Mouse (Mus musculus): ENCODE results near the gene Apoa2.

The Apoa2 gene

DNA sequence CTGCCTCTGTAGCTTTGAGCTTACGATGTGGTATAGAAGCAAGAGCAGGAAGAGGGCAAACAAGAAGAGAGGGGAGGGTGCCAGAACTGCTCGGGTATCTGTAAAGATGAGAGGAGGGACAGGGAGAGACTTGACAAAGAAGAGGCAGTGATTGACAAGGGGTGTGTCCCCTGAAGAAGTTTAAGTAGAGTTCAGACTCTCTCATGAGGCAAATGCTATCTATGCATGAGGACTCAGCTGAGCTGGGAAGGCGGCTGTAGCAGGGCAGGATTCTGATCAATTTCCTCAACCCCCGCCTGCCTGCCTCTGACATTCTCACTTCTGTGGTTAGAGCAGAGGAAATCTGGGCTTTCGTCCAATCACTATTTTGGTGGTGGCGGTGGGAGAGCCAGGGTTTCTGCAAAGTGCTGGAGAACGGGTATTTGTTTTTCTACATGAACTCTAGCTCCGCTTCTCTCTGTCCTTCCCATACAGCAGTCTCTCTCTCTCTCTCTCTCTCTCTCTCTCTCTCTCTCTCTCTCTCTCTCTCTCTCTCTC, 37.8 kb downstream of the Apoa2 start:
- DNase-seq, result peak; percentile 90

DNA sequence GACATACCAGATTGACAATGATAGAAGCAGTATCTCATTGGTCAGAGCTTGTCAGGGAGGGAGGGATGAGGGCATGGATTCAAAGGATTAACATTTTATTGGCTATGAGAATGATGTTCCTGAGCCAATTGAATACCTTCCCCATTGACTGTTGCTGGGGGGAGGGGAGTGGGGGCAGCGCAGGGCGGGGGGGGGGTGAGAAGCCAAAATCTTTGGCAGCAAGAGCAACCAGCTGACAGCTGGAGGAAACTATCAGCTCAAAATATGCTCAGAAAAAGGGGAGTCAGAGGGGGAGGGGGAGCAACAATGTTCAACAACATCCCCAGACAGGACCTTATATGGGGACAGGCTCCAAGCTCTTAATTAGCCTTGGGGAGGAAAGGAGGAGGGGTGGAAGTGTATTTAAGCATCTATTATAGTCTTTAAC, 38.3 kb downstream of the Apoa2 start:
- no peak for DNase-seq

DNA sequence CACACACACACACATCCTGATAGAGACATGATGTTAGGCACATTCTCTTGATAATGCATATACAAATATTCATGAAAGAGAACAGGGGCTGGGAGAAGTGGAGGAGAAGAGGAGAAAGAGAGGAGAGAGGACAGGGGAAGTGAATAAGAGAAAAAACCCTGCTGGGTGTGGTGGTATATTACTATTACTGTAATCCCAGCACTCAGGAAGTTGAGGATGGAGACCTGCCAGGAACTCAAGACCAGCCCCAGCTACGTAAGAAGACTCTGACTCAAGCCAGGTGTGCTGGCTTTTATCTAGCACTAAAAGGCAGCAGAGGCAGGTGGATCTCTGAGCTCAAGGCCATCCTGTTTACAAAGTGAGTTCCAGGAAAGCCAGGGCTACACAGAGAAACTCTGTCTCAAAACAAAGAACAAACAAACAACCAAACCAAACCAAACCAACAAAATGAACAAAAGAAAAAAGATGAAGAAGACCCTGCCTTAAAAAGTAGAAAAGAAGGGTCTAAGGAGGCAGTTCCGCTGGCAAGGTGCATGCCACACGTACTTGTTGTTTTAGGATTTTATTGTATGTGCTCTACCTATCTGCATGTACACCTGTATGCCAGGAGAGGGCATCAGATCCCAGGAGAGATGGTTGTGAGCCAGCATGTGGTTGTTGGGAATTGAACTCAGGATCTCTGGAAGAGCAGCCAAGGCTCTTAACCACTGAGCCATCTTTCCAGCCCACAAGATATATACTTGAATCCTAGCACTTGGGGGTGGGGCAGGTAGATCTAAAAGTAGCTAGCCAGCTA, 39.0 kb downstream of the Apoa2 start:
- DNase-seq, result no peak

DNA sequence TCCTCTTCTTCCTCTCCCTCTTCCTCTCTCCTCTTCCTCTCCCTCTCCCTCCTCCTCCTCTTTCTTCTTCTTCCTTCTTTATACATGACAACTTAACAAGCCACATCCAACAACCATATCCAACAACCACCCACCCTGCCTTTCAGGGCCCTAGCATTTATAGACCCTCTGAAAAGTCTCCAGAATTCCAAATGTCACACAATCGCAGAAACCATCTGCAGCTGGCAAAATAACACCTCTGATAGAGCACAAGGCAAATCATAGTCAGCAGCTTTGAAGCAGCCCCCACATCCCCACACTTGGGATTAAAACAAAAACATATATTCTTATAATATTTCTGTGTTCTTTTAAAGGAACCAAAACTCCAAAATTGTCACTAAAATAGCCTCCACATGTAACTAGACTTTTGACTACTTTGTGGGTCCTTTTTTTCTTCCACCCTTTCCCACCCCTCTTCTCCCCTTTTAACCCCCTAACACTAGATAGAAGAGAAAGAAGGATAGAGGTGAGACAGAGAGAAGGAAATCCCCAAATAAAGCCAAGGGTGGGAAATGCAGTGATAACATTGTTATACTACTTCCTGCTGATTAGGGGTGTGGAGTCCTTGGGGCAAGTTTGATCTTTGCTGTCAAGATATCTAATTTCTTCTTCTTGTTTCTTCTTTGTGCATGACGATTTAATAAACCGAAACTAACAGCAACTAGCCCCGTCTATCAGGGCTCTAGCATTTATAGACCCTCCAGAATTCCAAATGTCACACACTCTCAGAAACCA, 41.3 kb downstream of the Apoa2 start:
- no peak for DNase-seq

DNA sequence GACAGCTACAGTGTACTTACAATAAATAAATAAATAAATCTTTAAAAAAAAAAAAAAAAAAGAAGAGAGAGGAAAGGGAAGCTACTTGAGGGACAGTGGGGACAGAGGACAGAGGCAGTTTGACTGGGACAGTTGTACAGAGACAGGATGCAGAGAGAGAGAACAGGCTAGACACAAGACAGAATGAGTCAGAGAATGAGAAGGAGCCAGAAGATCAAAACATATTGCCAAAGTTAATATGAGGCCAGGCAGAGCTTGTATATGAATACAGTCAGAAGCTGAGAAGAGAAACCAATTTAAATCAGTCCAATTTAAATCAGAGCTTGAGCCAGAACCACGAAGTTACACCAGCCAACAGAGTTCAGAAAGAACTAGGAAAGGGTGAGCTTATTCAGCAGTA, 43.5 kb downstream of the Apoa2 start:
- DNase-seq, result no peak

DNA sequence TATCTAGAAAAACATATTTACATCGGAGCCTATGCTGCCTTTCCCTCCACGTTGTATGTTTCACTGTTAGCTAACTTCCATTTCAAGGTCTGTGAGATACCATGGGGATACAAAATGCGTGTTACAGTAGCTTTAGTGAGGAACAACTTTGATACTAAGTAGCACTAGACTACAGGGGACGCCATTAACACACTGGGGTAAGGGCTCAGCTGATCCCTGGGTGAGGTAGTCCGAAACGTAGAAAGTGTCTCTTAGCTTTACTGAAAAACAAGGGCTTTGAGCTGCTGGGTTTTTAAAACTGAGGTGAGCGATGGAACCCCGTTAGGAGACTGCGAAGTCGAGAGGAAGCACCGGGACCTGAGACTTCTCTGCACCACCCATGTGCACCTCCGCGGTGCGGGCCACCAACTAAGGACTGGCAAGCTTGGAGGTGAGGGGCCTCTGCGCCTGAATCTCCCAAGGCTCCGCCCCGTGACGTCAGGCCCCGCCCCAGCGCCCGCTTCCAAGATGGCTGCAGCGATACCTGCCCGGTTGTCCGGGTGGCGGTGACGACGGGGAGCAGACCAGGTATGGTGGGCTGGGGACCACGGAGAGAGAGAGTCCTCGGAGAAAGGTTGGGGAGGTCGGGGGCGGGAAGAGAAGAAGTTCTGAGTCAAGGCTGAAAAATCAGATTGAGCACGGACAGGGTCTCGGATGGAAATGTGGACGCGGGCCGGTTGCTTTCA, 45.2 kb downstream of the Apoa2 start, which contains the start of gene B4galt3:
TSS of gene B4galt3 (plus strand) at position 481 of the 725 bp plus-strand sequence.
- peak; percentile 95 for DNase-seq

DNA sequence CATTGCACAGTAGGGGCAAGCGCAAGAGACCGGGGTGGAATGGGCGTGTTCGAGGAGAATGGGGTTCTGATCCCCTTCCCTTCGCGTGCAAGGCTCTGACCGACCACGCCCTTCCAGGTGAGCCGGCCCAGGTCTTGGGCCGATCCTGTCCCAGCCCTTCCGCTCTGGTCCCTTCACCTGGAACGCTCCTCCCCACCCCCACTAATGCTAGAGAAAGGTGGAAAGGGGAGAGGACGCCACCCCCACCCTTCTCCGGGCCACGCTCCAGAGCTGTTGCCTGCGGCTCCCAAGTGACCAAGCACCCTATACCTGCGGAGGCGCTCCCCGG, 45.7 kb downstream of the Apoa2 start:
- no peak for DNase-seq

DNA sequence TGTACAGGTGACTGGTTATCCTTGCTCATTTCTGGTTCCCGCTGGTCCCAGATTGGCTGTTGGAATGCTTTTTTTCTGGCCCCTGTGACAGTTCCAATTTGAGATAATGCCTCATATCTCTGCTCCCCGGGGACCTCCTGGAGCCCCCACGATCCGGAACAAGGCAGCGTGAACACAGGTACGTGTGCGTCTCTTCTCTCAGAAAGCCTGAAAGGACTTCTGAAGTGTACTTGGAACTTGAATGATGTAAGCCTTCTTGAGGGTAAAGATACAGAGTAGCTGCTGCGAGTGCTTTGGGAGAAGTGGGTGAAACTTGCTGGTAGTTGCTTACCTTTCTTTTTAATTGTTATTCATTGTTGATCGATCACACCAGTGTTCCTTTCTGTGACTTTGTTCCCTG, 46.3 kb downstream of the Apoa2 start:
- no peak for DNase-seq

DNA sequence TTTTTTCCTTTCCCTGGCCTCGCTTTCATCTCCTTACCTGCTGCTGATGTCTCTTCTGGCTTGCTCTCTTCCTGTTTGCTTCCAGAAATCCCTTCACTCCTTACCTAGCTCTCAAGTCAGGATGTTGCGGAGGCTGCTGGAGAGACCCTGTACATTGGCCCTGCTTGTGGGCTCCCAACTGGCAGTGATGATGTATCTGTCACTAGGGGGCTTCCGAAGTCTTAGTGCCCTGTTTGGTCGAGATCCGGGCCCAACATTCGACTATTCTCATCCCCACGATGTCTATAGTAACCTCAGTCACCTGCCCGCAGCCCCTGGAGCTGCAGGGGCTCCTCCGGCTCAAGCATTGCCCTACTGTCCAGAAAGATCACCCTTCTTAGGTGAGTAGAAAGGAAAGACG, 46.8 kb downstream of the Apoa2 start:
- no peak for DNase-seq

DNA sequence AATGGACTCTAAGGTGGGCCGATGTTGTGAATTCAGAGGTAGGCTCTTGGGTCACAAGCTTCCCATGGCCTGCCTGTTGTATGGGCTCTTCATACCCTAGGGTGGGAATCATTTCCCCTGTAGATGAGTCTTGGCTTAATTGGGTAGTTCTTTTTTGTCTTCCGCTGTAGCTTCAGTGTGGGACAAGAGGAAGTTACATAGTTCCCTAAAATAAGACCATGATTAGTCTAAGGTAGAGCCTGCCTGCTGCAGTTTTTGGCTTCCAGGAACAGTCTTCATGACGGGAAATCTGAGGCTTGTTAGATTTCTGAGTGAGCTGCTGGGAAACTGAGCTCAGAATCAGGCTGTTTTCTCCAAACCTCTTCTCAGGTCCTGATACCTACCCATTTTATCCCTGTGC, 47.2 kb downstream of the Apoa2 start:
- DNase-seq, result no peak

DNA sequence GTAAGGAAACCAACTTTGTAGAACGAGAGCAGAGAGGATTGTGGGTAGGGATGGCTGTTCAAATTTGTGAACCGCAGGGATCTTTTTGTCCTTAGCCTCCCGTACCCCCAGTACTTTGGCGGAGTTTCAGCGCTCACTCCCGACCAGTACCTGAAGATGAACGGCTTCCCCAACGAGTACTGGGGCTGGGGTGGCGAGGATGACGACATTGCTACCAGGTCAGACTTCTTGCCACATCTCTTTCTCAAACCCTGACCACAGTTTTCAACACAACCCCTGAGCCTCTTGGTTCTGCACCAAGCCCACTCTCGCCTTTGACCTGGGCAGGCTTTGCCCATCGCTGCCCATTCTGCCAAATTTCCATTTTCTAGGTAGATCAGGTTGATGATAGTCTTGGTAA, 49.3 kb downstream of the Apoa2 start:
- DNase-seq, result no peak

DNA sequence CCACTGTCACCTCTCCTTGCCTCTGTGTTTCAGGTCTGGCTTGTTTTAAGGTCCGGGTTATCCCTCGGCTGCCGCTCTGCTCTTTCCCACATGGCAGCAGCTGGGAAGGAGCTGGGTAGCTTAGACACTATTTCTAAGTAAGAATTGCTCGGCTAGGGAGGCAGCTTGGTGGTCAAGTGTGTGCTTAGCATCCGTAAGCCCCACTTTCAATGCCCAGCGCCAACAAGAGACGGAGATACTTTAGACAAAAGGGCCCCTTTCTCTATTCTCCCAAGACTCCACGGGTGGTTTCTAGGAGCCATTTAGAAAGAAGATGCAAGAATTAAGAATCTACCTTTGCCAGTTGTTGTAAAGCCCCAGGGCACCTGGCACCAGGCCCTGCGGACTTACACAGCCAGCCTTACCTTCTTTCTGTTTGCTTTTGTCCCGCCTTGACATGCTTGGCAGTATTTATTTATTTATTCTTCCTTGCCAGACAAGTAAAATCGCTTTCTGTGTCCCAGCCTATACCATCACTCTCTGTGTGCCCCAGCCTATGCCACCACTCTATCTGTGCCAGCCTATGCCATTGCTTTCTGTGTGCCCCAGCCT, 50.4 kb downstream of the Apoa2 start:
- no peak for DNase-seq

Measured in right cerebral cortex, adult 18-20 months (tissue).